Mouse (Mus musculus): ENCODE measurements around the gene Itprid2.

DNA sequence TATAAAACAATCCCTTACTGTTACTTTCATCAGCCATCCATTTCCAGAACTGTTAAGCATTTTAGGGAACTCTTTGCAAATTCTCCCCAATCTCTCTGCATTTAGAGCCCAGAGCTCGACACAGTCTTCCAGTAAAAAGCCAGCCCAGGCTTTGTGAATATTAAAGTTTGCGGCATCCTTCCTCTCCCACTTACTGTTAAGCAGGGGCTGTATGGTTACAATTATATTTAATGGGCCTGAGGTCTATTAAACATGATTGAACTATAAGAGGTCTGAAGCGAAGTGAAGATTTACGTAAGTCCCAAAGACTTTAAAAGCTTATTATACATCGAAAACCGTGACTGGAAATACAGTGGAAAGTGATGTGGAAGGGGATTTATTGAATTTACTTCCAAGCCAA lies 79.6 kb downstream of the Itprid2 start:
- TF ChIP-seq GATA1 (IDR thresholded peaks at IDR 0.05; ENCODE audit: low read length) (no peak), TAL1 (IDR thresholded peaks at IDR 0.05; ENCODE audit: low read length) (no peak)
